Mouse (Mus musculus): Measurements from ENCODE around the gene Gramd1c.

Gramd1c gene

DNA sequence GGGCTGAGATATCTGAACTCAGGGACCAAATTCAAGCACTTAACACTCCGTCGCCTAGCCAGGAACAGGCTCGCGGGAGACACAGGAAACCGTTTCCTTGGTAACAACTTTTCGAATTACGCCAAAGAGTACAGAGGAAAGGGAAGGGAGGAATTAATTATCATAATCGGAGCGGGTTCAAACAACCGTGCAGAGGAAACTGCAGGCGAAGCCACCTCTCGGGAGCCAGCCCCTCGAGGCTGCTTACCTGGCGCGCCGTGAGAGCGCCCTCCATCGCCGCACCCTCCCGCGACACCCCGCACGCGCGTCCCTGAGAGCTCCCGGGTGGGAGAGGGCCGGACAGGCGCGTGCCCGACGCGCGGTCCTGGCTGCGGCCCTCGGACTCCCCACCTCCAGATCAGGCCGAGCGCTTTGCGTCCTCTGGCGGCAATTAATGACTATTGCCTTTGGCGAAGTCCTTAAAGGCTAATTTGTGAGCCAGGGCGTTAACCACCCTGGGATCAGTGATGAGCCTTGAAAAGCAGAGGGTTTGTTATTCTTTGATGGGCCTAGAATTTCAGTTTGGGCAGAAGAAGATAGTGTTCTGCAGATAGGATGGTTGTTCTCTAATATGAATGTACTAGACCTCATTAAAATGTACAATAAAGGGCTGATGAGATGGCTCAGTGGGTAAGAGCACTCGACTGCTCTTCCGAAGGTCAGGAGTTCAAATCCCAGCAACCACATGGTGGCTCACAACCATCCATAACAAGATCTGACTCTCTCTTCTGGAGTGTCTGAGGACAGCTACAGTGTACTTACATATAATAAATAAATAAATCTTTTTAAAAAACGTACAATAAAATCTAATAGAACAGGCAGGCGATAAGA lies at the start of gene Gramd1c:
Gene Gramd1c, minus strand, starts transcription at position 321 of the 870 bp plus-strand sequence.
- peak; percentile 49 for DNase-seq

GRCm38 (mm10) chr16:44109002-44109401 lies 45.9 kb upstream of the Gramd1c start:
- no peak for DNase-seq

GRCm38 (mm10) chr16:44105211-44105610 lies 42.1 kb upstream of the Gramd1c start:
- DNase-seq: no peak

- DNase-seq: peak; percentile 8
These were observed 40.9 kb upstream of the Gramd1c start for GRCm38 (mm10) chr16:44103806-44104766.

DNA sequence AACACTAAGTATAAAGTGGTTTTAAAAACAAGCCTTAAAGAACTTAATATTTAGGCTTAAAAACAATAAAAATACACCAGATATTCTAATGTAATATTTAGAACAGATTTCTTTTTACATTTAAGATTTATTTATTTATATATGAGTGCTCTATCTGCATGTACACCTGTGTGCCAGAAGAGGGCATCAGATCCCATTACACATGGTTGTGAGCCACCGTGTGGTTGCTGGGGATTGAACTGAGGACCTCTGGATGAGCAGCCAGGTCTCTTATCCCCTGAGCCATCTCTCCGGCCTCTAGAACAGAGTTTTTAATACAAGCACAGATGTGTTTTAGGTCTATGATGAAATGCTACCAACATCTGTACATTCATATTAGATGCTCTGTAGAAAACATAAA lies 39.8 kb upstream of the Gramd1c start:
- no peak for DNase-seq

- no peak for DNase-seq
These were observed 38.1 kb upstream of the Gramd1c start for GRCm38 (mm10) chr16:44101181-44101710.

DNA sequence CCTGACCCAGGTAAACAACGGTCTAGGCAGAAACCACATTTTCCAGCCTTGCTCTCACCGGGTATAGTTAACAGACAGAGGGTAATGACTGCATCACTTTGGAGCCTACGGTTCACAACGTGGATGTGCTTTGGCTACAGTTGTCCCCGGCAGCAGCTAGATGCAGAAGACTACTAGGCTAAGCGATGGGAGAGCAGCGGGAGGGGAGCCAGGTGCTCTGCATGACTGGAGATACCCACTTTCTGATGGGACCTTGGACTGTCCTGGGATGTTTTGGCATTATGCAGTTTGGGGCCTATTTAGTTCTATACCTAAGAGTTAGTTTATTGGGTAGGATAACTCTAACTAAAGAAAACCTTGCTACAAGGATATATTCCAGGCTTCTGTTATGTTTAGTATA lies 36.2 kb upstream of the Gramd1c start:
- no peak for DNase-seq

DNA sequence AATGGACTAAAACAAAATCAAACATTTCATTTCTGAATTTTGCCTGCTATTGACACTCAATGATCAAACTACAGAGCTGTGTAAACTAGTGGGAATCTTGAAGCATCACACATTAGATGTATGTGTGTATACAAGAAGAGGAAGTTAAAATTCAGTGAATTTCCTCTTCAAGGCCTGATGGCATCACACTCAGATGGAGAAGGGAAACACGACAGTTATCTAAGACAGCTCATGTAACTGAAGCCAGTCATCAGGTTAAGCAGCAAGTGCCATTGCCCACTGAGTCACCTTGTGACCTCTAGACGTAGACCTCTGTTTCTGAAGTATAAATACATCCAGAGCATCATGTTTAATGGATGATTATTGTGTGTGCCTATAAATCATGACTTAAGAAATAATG lies 24.5 kb upstream of the Gramd1c start:
- DNase-seq: no peak

GRCm38 (mm10) chr16:44061341-44061740 lies 1.8 kb downstream of the Gramd1c start:
- no peak for DNase-seq

GRCm38 (mm10) chr16:44060604-44061286 lies 2.4 kb downstream of the Gramd1c start:
- no peak for DNase-seq

DNA sequence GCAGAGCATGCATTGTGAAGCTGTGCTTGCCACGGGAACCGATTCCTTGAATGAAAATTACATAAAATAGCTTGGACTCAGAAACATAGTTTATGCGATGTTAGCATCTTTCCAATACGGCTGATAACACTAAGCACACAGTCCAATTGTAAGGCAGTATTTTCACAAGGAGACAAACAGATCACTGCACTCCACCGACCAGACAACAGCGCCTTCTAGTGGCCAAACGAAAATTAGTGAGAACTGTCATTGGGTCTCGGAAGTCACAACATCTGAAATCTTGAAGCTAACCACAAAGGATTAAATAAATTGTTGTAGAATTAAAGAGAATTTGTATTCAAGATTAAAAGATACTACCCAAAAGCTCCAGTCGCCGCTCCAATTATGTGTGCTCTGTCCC lies 4.4 kb downstream of the Gramd1c start:
- peak; percentile 70 for DNase-seq

- no peak for DNase-seq
These were observed 7.4 kb downstream of the Gramd1c start for GRCm38 (mm10) chr16:44055766-44056165.

DNA sequence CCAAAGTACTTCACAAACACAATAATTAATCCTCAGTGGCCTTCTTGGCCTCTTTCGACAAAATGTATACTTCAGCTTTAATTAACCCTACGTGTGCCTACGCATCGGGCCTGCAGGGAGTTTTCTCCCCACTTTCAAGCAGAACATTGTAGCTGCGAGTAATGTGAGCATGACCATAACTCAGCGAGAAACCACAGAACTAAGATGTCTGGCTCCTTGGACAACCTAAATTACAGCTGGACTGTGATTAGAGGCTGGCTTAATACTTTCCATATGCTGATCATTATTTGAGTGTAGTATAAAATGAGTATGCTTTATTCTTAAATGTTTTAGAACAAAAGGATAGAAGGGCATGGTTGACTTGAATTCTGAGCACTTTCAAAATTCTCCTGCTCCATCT lies 9.9 kb downstream of the Gramd1c start:
- no peak for DNase-seq

DNA sequence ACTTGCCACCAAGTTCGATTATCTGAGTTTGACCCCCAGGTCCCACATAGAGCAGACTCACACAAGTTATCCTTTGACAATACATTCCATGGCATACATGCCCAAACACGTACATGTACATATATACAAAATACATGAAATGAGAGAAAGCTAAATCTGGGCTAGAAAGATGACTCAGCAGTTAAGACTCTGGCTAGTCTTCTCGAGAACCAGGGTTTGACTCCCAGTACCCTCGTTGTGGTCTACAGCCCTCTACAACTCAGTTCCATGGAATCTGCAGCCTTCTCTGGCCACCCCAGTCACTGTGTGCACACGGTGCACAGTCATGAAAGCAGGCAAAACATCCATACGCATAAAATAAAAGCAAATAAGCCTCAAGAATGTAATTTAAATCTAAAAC lies 10.8 kb downstream of the Gramd1c start:
- DNase-seq: no peak

- no peak for DNase-seq
These were observed 13.0 kb downstream of the Gramd1c start for GRCm38 (mm10) chr16:44050139-44050538.

- no peak for DNase-seq
These were observed 24.0 kb downstream of the Gramd1c start for GRCm38 (mm10) chr16:44039112-44039511.

DNA sequence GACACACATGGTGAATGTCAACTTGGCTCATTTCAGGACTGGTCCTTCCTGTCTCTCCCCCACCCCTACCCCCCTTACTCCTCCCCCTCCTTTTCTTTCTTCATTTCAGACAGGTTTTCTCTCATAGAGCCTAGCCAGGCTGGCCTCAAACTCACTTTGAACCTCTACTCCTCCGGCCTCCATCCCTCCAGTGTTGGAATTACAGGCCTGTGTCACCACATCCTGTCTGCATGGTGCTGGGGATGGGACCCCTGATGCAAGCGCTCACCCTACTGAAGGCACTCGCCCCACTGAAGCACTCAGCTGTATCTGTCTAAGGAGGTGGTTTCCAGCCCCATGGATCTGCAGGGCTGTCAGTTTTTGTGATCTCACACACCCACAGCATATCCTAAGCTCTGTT lies 27.9 kb downstream of the Gramd1c start:
- peak; percentile 9 for DNase-seq

GRCm38 (mm10) chr16:44033365-44033764 lies 29.8 kb downstream of the Gramd1c start:
- no peak for DNase-seq

GRCm38 (mm10) chr16:44029273-44029672 lies 33.9 kb downstream of the Gramd1c start:
- DNase-seq: no peak

GRCm38 (mm10) chr16:44026822-44027221 lies 36.3 kb downstream of the Gramd1c start:
- no peak for DNase-seq

- DNase-seq: no peak
These were observed 36.9 kb downstream of the Gramd1c start for GRCm38 (mm10) chr16:44026210-44026609.

DNA sequence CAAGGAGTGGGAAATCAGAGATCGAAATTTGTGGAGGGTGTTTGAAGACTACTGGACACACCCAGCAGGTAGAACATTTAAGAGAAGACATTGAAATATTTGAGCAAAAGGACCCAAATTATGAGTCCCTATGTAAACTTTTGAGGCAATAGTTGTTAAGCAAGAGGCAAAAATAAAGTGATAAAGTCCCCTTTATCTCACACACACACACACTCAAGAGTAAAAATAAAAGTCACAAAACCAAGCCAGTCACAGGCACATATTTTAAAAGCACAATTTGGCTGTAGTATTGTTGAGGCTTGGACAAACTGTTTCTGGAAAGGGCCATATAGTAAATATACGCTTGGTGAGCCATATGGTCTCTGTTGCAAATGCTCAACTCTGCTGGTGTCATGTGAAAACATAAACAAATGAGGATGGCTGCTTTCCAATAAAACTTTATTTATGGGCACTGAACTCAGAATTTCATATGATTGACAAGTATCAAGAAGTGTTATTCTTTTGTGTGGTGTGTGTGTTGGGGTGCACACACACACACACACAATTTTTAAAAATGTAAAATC lies 44.1 kb downstream of the Gramd1c start:
- DNase-seq: no peak
